Comparison of ENCODE assay signal across 16 mouse cellular contexts in the genomic region with DNA sequence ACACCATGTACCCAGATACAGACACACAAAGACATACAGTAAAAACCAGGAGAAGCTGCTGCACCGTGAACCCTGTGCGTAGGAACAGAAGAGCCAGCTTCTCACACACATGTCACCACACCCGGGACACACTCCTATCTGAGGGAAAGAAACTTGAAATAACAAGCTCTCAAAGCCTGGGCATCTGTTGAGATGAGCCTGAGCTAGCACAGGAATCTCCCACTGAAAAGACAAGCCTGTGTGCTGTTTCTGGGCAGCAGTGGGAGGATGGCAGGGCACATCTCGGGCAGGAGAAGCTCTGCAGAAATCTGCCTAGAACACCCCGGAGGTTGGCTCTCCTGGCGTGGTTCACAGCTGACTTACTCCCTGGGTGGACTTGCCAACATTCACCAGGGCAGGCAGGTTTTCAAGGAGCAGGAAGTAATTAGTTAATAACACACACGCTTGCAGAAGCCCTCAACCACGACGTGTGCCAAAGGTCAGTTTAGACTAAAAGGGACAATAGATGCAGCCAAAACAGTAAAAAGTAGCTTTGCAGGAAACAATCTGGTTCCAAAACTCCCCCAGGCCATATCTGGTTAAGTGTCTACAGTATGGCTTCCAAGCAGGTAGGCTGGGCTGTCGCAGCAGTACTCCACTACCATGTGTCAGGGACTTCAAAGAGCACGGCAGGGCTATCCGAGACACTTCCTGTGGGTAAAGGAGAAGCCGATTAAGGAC.
DNase-seq lines count a peak whose midpoint lies in the region; ATAC-seq and TF ChIP-seq lines count a peak whose summit lies in the region.
"Had no signal": no experiment of that assay in that cellular context is flagged by ENCODE, and none has a peak within 500 bp of the region (broad histone marks: within the 10 kb centered on the region; RNA-seq: fewer than 3 reads in every experiment).

No protein-coding gene starts in this region.

- no peak overlapping the region for H3K9ac ChIP-seq in liver, postnatal 0 days (replicated peaks)
- H3K9ac ChIP-seq: heart, embryonic 15.5 days; hindbrain, embryonic 13.5 days; limb, embryonic 13.5 days; lung, embryonic 15.5 days; midbrain, embryonic 12.5 days had no signal

- WGBS in small intestine, adult 2 months: 20% methylated on average over 13 of the region's 13 CpGs
- WGBS in liver, postnatal 0 days (ENCODE audit: insufficient replicate concordance): 68% methylated on average over 13 of the region's 13 CpGs

- TF ChIP-seq CTCF in small intestine, adult 2 months (IDR thresholded peaks at IDR 0.05; ENCODE audit: extremely low read depth, insufficient read length, insufficient replicate concordance, low read depth, low read length): no peak
- TF ChIP-seq CTCF in liver, postnatal 0 days (IDR thresholded peaks at IDR 0.05; ENCODE audit: low read depth): no peak

- no peak overlapping the region for H3K4me3 ChIP-seq in small intestine, adult 2 months (ENCODE audit: low read depth, low read length)
- H3K4me3 ChIP-seq in liver, postnatal 0 days (ENCODE audit: low read depth, low read length): no peak overlapping the region
- H3K4me3 ChIP-seq: heart, embryonic 15.5 days; hindbrain, embryonic 13.5 days; limb, embryonic 13.5 days; lung, embryonic 15.5 days; midbrain, embryonic 12.5 days had no signal

- TF ChIP-seq POLR2A in small intestine, adult 2 months (IDR thresholded peaks at IDR 0.05; ENCODE audit: low read depth, low read length): no peak

- TF ChIP-seq EP300 in liver, postnatal 0 days (IDR thresholded peaks at IDR 0.05; ENCODE audit: low read depth): no peak

- H3K27ac ChIP-seq in small intestine, adult 2 months (ENCODE audit: insufficient read depth, low read depth, low read length): peak overlapping the region; percentile 14; the same call in 1 of the 2 replicates
- no peak overlapping the region for H3K27ac ChIP-seq in liver, postnatal 0 days (ENCODE audit: low read depth)
- H3K27ac ChIP-seq: heart, embryonic 15.5 days; hindbrain, embryonic 13.5 days; limb, embryonic 13.5 days; lung, embryonic 15.5 days; midbrain, embryonic 12.5 days had no signal

- peak; percentile 22 for DNase-seq in adrenal gland, postnatal 10 days
- no peak for DNase-seq in adrenal gland, adult 8-10 months
- peak; percentile 4 for DNase-seq in lung, postnatal 25 days (ENCODE audit: low spot score)
- DNase-seq in lung, postnatal 14 days: no peak
- DNase-seq in kidney, adult 9 months: peak; percentile 91
- no peak for DNase-seq in adrenal gland, postnatal 25 days
- no peak for DNase-seq in liver, postnatal 0 days
- DNase-seq: cerebellum, adult 9-10 months; gastrocnemius, postnatal 14 days; spleen, adult 18-20 months had no signal

- peaks cover 7% of the 10 kb centered on the region; the same call in 1 of the 2 replicates for H3K4me1 ChIP-seq in small intestine, adult 2 months (ENCODE audit: control insufficient read depth, insufficient read depth, insufficient read length, low read length)
- H3K4me1 ChIP-seq in liver, postnatal 0 days (ENCODE audit: insufficient read depth): no peaks in the 10 kb centered on the region

- ATAC-seq in liver, postnatal 0 days: no peak

- H3K36me3 ChIP-seq in small intestine, adult 2 months (ENCODE audit: control insufficient read depth, insufficient read depth, low read length): 0 out of 2 replicates have a peak, but pooled peaks cover 1% of the 10 kb centered on the region
- 0 out of 2 replicates have a peak, but pooled peaks cover 8% of the 10 kb centered on the region for H3K36me3 ChIP-seq in liver, postnatal 0 days (replicated peaks; ENCODE audit: insufficient read depth, low read length)
- H3K36me3 ChIP-seq: heart, embryonic 15.5 days; lung, embryonic 15.5 days had no signal

- H3K4me2 ChIP-seq in liver, postnatal 0 days (ENCODE audit: low read depth, low read length): no peak overlapping the region
- H3K4me2 ChIP-seq: heart, embryonic 15.5 days; hindbrain, embryonic 13.5 days; limb, embryonic 13.5 days; lung, embryonic 15.5 days; midbrain, embryonic 12.5 days had no signal

- H3K27me3 ChIP-seq in small intestine, adult 2 months (ENCODE audit: control insufficient read depth, insufficient read depth, low read length): no peaks in the 10 kb centered on the region
- H3K27me3 ChIP-seq in liver, postnatal 0 days (ENCODE audit: insufficient read depth, low read length): no peaks in the 10 kb centered on the region
- H3K27me3 ChIP-seq: heart, embryonic 15.5 days; hindbrain, embryonic 13.5 days; limb, embryonic 13.5 days; lung, embryonic 15.5 days; midbrain, embryonic 12.5 days had no signal

- H3K9me3 ChIP-seq in liver, postnatal 0 days (ENCODE audit: low read length): no peaks in the 10 kb centered on the region
- H3K9me3 ChIP-seq: heart, embryonic 15.5 days; hindbrain, embryonic 13.5 days; limb, embryonic 13.5 days; lung, embryonic 15.5 days; midbrain, embryonic 12.5 days had no signal

Comparison
In these comparisons a context has a peak if more than half of its experiments do, and no peak if none do; other contexts are left out.
1. DNase-seq: peak in adrenal gland, postnatal 10 days (single experiment), lung, postnatal 25 days (single experiment) and kidney, adult 9 months (single experiment); none in adrenal gland, adult 8-10 months (single experiment), lung, postnatal 14 days (single experiment), adrenal gland, postnatal 25 days (single experiment) and liver, postnatal 0 days (single experiment).